Mouse (Mus musculus) gastrocnemius, postnatal 25 days (tissue): ENCODE data around the gene Mill2. TPM values are rescaled to one million over a fixed set of nuclear protein-coding genes. Genes with fewer than 3 reads are reported as not detected.

Experiments used
- DNase-seq: peaks from one replicate; pipeline ENCODE4 v3.0.0; 2022
- total RNA-seq, 2 experiments: library from RNA; stranded (reverse); gene quantifications; 1 replicate in 1 of 2; 2 replicates in 1 of 2; pipeline ENCODE4 v1.2.3; 2021

The Mill2 gene
- total RNA-seq, 2 experiments from 2014 or later, result 2.8 to 3.4 TPM

GRCm38 (mm10) chr7:18875372-18875771 is 35.6 kb downstream of the Mill2 start:
- no peak for DNase-seq

GRCm38 (mm10) chr7:18878691-18879090 is 38.9 kb downstream of the Mill2 start:
- DNase-seq, result no peak

- DNase-seq, result no peak
These were observed 44.4 kb downstream of the Mill2 start for GRCm38 (mm10) chr7:18883991-18884744.

GRCm38 (mm10) chr7:18884745-18885422 is 45.1 kb downstream of the Mill2 start:
- no peak for DNase-seq

- no peak for DNase-seq
These were observed 47.2 kb downstream of the Mill2 start for GRCm38 (mm10) chr7:18886963-18887362.

- no peak for DNase-seq
These were observed 51.1 kb downstream of the Mill2 start for GRCm38 (mm10) chr7:18890848-18891247.

GRCm38 (mm10) chr7:18891872-18892599 is 52.3 kb downstream of the Mill2 start:
- peak; percentile 72 for DNase-seq

GRCm38 (mm10) chr7:18893009-18893408 is 53.2 kb downstream of the Mill2 start:
- DNase-seq, result no peak

GRCm38 (mm10) chr7:18893651-18894430 is 54.1 kb downstream of the Mill2 start:
- DNase-seq, result peak; percentile 36

- DNase-seq, result peak; percentile 22
These were observed 56.8 kb downstream of the Mill2 start for GRCm38 (mm10) chr7:18896536-18896935.

GRCm38 (mm10) chr7:18900513-18900912 is 60.7 kb downstream of the Mill2 start:
- no peak for DNase-seq

GRCm38 (mm10) chr7:18902486-18902885 is 62.7 kb downstream of the Mill2 start:
- DNase-seq, result no peak

- DNase-seq, result no peak
These were observed 65.2 kb downstream of the Mill2 start for GRCm38 (mm10) chr7:18904971-18905370.

GRCm38 (mm10) chr7:18909797-18910196 is 70.0 kb downstream of the Mill2 start:
- DNase-seq, result no peak

- peak; percentile 97 for DNase-seq
These were observed 70.6 kb downstream of the Mill2 start, which contains the start of gene Ccdc61 for GRCm38 (mm10) chr7:18910241-18910831. Ccdc61 (minus strand) TSS chr7:18910415.

Other genes starting within 250 kb of the Mill2 start
- gene Psg23, start 223.5 kb upstream of the Mill2 start, total RNA-seq, result not detected
- not detected for gene Psg21, start 183.2 kb upstream of the Mill2 start, total RNA-seq
- not detected for gene Psg20, start 153.8 kb upstream of the Mill2 start, total RNA-seq
- gene Psg22, start 121.9 kb upstream of the Mill2 start, total RNA-seq, result not detected
- gene Psg19, start 41.4 kb upstream of the Mill2 start, total RNA-seq, result not detected
- not detected for gene Psg17, start 18.4 kb upstream of the Mill2 start, total RNA-seq
- gene Pglyrp1, start 31.4 kb downstream of the Mill2 start, total RNA-seq, result under 1 TPM; 0.51 to 0.67 TPM
- 1 to 10 TPM; 5.2 to 6.5 TPM for gene Ccdc61, start 70.4 kb downstream of the Mill2 start, total RNA-seq
- 1 to 10 TPM; 1.7 to 2.1 TPM for gene Nova2, start 85.9 kb downstream of the Mill2 start, total RNA-seq
- not detected for gene Nanos2, start 147.4 kb downstream of the Mill2 start, total RNA-seq
- 1 to 10 TPM; 4.3 to 4.9 TPM for gene Mypop, start 151.3 kb downstream of the Mill2 start, total RNA-seq
- gene Irf2bp1, start 164.1 kb downstream of the Mill2 start, total RNA-seq, result 10 to 100 TPM; 13.7 to 14.3 TPM
- gene Foxa3, start 183.6 kb downstream of the Mill2 start, total RNA-seq, result not detected
- gene Sympk, start 184.4 kb downstream of the Mill2 start, total RNA-seq, result 10 to 100 TPM; 56.6 to 59.4 TPM
- gene Rsph6a, start 214.7 kb downstream of the Mill2 start, total RNA-seq, result not detected
- 10 to 100 TPM; 22.4 to 22.7 TPM for gene Dmwd, start 236.3 kb downstream of the Mill2 start, total RNA-seq
- 100 to 1,000 TPM; 315 to 350 TPM for gene Dmpk, start 243.9 kb downstream of the Mill2 start, total RNA-seq